Mouse (Mus musculus) heart, adult 11 months (tissue): ENCODE measurements around the gene Rbpjl.

Experiments
- DNase-seq: peaks from one replicate; pipeline ENCODE4 v3.0.0; 2022

Rbpjl gene

DNA sequence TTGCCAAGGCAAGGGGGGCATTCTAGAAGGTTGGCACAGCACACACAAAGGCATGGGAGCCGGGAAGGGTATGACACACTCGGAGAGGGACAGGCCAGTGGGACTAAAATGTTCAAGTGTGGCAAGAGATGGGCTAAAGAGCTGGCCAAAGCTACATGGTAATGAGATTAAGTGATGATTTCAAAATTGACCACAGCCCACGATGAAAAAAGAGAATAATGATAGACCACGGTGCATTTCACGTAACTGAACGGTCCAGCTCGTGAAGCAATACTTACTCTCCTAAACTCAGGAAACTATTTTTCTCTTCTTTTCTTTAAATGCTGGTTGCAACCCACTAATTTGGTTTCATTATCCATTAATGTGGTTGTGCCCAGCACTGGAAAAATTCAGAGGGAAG lies 6.9 kb upstream of the Rbpjl start:
- no peak for DNase-seq

GRCm38 (mm10) chr2:164396911-164397310 lies 6.0 kb upstream of the Rbpjl start:
- no peak for DNase-seq

GRCm38 (mm10) chr2:164403396-164404081 lies 598 bp downstream of the Rbpjl start:
- DNase-seq: no peak

DNA sequence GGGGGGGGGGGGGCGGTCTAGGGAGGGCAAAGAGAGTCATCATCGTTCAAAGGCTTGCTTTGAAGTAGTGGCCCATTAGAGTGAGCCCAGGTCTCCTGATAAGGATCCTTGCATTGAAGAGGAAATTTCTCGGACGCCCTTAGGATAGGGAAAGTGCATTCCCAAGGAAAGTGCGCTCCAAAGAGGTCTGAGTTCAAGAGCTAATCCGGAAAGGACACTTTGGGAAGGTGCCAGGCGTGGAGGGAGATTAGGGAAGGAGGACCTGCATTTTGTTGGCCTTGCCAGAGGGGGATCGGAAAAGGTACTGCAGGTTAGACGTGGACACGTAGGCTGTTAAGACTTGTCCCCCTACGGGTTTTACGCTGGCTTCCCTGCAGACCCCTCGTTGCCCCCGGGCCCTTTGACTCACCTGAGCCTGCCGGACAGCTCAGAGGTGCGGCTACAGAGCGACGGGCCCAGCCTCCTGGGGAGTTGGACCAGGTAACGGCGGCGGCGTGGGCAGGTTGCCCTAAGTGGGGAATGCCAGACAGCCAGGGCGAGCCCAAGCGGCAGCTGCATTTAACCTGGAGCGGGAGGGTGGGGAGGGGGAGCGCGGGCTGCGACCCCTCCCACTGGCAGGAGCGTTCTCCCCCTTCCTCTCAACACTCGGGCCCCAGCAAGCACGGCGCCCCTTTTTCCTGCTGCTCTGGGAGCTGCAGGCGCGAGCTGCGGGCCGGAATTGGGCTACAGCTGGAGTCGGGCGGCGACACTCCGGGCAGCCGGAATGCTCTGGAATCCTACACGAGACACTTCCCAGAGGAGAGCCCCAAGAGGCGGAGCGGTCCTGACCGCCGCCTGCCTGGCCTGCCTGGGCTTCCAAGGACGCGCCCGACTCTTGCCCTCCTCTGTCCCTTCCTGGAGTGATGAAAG lies 1.4 kb downstream of the Rbpjl start:
- DNase-seq: peak; percentile 93

- DNase-seq: no peak
Observed at GRCm38 (mm10) chr2:164405060-164405459, 2.1 kb downstream of the Rbpjl start, which contains the start of gene Matn4. Gene Matn4 (minus strand): TSS chr2:164405160.

DNA sequence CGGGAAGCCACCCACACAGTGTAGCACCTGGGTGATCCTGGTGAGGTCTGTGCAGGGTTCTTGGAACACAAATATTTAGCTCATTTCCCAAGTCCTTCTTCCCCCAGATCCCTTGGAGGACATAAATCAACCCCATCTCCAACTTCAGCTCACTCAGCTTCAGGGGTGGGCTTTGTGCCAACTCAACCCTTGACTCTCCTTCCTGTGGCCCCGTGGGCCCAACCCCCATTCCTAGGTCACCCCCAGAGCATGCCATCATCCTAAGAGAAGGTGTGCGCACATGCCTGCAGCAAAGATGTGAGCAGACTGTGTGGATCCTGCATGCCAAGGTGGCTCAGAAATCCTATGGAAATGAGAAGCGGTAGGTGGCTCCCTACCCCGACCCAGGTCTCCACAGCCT lies 2.6 kb downstream of the Rbpjl start:
- DNase-seq: no peak

- peak; percentile 92 for DNase-seq
Observed at GRCm38 (mm10) chr2:164407708-164408107, 4.8 kb downstream of the Rbpjl start.

DNA sequence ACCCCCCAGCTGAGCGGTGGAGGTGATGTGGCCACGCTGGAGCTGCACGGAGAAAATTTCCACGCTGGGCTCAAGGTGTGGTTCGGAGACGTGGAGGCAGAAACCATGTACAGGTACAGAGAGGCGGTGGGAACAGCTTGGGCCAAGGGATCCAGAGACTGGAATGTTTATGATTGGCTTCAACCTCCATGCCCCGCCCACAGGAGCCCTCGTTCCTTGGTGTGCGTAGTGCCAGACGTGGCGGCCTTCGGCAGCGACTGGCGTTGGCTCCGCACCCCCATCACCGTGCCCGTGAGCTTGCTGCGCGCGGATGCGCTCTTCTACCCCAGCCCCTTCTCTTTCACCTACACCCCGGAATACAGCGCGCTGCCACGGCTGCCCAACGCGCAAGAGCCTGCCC lies 11.2 kb downstream of the Rbpjl start:
- DNase-seq: no peak

DNA sequence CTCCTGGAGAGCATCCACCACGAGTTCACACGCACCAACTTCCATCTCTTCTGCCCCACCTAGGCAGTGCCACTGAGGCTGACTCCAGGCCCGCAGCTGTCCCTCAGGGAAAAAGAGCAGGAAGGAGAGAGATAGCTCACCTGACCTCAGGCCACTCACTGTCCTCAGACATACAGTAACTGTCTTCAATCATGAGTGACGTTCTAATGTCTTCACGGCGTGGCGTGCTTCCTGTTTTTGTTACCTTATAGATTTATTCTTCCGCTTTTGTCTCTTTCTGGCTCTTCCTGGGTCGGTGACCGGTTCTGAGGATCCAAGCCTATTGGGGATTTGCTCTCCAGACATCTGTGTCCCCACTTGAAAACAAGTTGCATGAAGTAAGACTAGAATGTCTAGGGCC lies 11.6 kb downstream of the Rbpjl start:
- DNase-seq: no peak

GRCm38 (mm10) chr2:164417198-164417597 lies 14.3 kb downstream of the Rbpjl start:
- no peak for DNase-seq

DNA sequence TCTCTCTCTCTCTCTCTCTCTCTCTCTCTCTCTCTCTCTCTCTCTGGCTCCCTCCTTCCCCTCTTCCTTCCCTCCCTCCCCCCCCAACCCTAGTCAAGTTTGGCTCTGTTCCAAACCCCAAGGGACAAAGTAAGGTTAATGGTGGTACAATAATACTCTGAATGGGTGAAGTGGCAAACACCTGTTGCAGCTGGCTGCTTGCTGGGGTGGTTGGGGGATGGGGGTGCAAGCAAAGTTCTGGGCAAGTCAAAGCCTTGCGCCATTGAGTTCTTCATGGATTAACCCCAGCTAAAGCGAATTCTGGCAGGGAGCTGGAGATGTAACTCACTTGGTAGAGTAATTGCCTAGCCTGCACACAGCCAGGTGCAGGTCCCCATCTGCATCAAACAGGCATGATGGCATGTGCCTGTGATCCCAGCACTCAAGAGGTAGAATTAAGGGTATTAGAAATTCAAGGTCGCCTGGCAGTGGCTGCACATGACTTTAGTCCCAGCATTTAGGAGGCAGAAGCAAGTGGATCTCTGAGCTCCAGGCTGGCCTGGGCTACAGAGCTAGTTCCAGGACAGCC lies 15.5 kb downstream of the Rbpjl start:
- DNase-seq: peak; percentile 62

DNA sequence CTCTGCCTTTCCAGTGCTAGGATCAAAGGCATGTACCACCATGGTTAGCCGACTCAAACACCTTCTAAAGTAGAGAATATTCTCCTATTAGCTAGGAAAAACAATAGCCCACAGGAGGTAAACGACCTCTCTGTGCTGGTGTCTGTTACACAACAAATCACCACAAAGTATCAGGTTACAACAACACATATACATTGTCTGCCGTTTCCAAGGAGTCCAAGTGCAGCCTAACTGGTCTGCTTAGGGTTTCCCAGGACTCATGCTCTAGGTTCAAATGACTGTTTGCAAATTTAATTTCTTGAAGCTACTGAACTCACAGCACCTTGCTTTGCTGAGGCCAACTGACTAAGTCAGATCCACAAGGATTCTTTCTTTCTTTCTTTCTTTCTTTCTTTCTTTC lies 16.5 kb downstream of the Rbpjl start:
- DNase-seq: no peak

GRCm38 (mm10) chr2:164421306-164421705 lies 18.4 kb downstream of the Rbpjl start:
- DNase-seq: no peak

- no peak for DNase-seq
Observed at GRCm38 (mm10) chr2:164421979-164422378, 19.0 kb downstream of the Rbpjl start.

GRCm38 (mm10) chr2:164422675-164423393 lies 19.9 kb downstream of the Rbpjl start:
- no peak for DNase-seq

- no peak for DNase-seq
Observed at GRCm38 (mm10) chr2:164423464-164423863, 20.5 kb downstream of the Rbpjl start.

GRCm38 (mm10) chr2:164424406-164424805 lies 21.5 kb downstream of the Rbpjl start:
- no peak for DNase-seq

DNA sequence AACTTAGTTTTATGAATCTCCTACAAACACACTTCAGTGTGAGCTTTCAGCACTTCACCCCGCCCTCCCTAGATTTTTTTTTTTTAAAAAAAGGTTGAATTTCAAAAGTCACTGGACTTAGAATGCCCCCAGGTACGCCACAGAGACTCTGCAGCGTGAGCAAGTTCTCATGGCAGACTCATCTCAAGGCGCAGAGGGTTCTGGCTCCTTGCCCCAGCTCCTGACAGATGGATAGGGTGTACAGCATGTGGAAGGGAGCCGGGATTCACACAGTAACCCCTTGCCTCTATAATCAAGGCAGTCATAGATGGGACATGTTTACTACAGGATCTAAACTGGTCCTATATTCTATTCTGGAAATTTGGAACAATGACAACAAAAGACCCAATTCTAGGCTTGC lies 22.5 kb downstream of the Rbpjl start:
- no peak for DNase-seq

GRCm38 (mm10) chr2:164426121-164426520 lies 23.2 kb downstream of the Rbpjl start:
- no peak for DNase-seq

DNA sequence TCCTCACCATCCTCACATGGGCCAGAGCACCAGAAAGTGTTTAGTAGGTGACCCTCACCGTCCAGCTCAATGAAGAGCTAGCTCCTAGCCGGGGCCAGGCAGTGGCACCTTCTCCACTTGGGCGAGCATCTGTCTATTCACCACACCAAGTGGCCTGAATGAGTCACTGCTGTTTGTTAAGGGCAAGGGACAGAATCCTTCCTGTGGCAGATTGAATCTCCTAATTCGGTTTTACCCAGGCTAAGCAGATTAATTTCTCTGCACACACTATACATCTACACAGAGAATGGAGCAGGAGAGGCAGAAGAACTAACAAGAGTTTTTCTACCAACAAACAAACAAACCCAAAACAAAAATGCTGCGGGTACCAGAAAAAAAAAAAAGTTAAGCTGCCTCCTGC lies 24.0 kb downstream of the Rbpjl start:
- DNase-seq: no peak

DNA sequence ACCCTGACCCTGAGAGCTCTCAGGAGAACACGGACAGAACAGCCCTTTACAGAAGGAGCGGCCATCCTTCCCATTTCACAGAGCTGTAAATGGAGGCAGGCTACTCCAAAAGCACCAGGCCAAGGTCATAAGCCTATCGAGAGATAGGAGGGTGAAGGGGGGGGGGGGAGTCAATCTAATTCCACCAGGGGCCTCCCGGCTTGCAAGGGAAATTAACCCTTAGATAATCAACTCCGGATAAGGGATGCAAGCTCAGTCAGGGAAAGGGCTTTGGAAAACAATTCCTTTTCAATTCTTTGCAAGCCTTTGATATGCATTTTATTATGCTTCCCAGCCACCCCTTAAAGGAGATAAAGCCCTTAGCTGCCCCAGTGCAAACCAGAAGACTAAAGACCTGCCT lies 25.5 kb downstream of the Rbpjl start:
- DNase-seq: no peak

DNA sequence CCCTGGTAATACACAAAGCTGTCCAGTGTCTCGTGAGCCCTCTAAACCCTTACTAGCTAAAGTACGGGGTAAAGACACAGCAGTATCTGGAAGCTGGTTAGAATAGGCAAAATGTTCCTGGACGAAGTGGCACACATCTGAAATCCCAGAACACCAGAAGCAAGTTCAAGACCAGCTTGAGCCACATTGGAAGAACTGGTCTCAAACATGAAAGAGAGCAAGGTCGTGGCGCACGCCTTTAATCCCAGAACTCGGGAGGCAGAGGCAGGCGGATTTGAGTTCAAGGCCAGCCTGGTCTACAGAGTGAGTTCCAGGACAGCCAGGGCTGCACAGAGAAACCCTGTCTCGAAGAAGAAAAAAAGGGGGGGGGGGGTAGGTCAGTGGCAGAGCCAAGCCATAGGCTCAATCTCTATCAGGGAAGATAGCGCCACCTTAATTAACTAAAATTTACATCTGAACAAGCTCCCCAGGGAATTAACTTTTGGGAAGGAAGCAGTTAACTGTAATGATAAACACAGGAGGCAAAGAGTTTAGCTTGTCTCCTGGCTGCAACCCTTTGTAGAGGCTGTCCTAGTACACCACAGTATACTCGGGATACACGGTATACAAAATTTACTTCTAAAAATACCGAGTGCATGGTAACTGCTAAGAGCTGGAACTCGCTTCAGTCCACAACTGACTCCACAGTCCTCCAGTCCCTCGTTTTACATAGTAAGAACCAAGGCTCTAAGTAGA lies 27.1 kb downstream of the Rbpjl start:
- DNase-seq: no peak
